Mouse (Mus musculus) forebrain, postnatal 0 days (tissue): ENCODE measurements at regions not wholly inside any gene's neighbourhood (a gene's known extent, or its start where the extent isn't known, plus 50 kb on each side); places are given as distances from the start of the nearest gene placed in this dataset.

ENCODE experiments used
- ATAC-seq: fragments of 200-750 bp; cut with Nextera tagmentation; 2 replicates; pipeline ENCODE4 v1.8.0; 2017; ENCODE audit warnings: mild to moderate bottlenecking, moderate library complexity
- DNase-seq: peaks from one replicate; pipeline ENCODE4 v3.0.0-alpha.2; 2015
- H3K27ac ChIP-seq: fragments of 300-500 bp; sonication (generic); 2 replicates; pipeline ENCODE4 v1.5.1; 2014; ENCODE audit warnings: low read depth, mild to moderate bottlenecking, antibody characterized with exemption, low read length, moderate library complexity, mixed read lengths
- H3K27me3 ChIP-seq: fragments of 300-500 bp; sonication (generic); 2 replicates; pipeline ENCODE4 v1.6.1; 2014; ENCODE audit warnings: mild to moderate bottlenecking, low read length, mixed read lengths; ENCODE audit not compliant: insufficient read depth
- H3K36me3 ChIP-seq: fragments of 300-500 bp; sonication (generic); 2 replicates; pipeline ENCODE4 v1.6.1; 2014; ENCODE audit warnings: mild to moderate bottlenecking, moderate library complexity; ENCODE audit not compliant: insufficient read depth
- H3K4me1 ChIP-seq: fragments of 300-500 bp; sonication (generic); 2 replicates; pipeline ENCODE4 v1.6.1; 2014; ENCODE audit warnings: antibody characterized with exemption; ENCODE audit not compliant: insufficient read depth
- H3K4me2 ChIP-seq: fragments of 300-500 bp; sonication (generic); 2 replicates; pipeline ENCODE4 v1.6.1; 2014; ENCODE audit warnings: low read depth, mild to moderate bottlenecking, moderate library complexity
- H3K4me3 ChIP-seq: fragments of 300-500 bp; sonication (generic); 2 replicates; pipeline ENCODE4 v1.5.1; 2014; ENCODE audit warnings: low read depth, low read length, mixed read lengths
- H3K9ac ChIP-seq: fragments of 300-500 bp; sonication (generic); 2 replicates; pipeline ENCODE4 v1.6.1; 2014; ENCODE audit warnings: mild to moderate bottlenecking
- H3K9me3 ChIP-seq: fragments of 300-500 bp; sonication (generic); 2 replicates; pipeline ENCODE4 v1.6.1; 2016; ENCODE audit warnings: low read length
- CTCF ChIP-seq: sonication (generic); IDR thresholded peaks from 2 replicates; pipeline ENCODE4 v1.5.1; 2016; ENCODE audit warnings: antibody characterized with exemption, control low read depth, low read depth
- WGBS: fragments of 180-500 bp; shearing (Covaris S2); extraction: QIAGEN DNeasy Blood & Tissue Kit; methylation state at CpG from one replicate; pipeline ENCODE4 v1.1.7; 2014; 5-methylcytosine and 5-hydroxymethylcytosine counted together

GRCm38 (mm10) chr14:67181586-67181985 is 1172.6 kb upstream of the Gulo start:
- H3K9ac ChIP-seq, result no peak overlapping the region
- H3K9me3 ChIP-seq, result no peaks in the 10 kb centered on the region
- ATAC-seq (no peak), DNase-seq (no peak)
- no peak overlapping the region; the same call in 1 of the 2 replicates for H3K27ac ChIP-seq
- TF ChIP-seq CTCF, result no peak
- WGBS, result 50% methylated on average over 3 of the region's 3 CpGs
- H3K4me1 ChIP-seq, result peaks cover 8% of the 10 kb centered on the region; the same call in 1 of the 2 replicates
- H3K4me3 ChIP-seq, result no peak overlapping the region
- H3K4me2 ChIP-seq, result no peak overlapping the region
- H3K27me3 ChIP-seq, result no peaks in the 10 kb centered on the region
- H3K36me3 ChIP-seq, result no peaks in the 10 kb centered on the region

DNA sequence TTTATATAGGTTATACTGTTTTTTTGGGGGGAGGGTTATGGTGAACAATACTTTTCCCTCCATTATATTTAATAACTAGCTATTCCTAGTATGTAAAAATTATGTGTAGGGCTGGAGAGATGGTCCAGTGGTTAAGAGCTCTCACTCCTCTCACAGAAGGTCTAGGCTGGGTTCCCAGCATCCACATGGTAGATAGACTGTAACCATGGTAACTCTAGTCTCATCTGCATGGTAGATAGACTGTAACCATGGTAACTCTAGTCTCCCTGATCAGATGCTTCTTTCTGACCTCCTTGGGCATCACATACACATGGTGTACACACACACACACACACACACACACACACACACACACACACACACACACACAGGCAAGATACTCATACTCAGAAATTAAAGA is 1170.5 kb upstream of the Gulo start:
- Histone ChIP-seq H3K4me2 (no peak overlapping the region), H3K9ac (no peak overlapping the region), H3K27me3 (no peaks in the 10 kb centered on the region), H3K4me1 (peaks cover 8% of the 10 kb centered on the region; the same call in 1 of the 2 replicates), H3K4me3 (no peak overlapping the region), H3K9me3 (no peaks in the 10 kb centered on the region), H3K27ac (no peak overlapping the region), H3K36me3 (no peaks in the 10 kb centered on the region)
- peak; percentile 76 for DNase-seq
- no peak for TF ChIP-seq CTCF
- ATAC-seq, result peak; percentile 93

- DNase-seq, result no peak
Observed at GRCm38 (mm10) chr14:67178329-67179039, 1169.5 kb upstream of the Gulo start.

DNA sequence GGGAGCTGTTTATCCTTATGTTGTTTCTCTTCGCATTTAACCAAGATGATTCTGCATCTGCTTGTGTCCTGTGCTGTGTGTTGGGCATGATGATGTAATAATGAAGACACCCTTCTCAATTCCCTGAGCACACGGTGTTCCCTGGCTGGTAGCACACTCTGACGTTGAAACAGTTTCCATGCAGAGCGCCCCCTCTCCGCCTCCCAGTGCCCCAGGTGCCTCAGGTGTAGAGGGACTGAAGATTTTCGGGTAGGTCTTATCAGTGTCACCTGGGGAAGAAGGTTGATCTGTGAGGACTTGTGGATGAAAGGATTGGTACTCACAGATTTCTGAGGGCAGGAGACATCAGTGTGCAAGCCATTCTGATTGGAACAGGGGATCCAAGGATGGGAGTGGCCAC is 1167.7 kb upstream of the Gulo start:
- no peak overlapping the region for H3K9ac ChIP-seq
- H3K9me3 ChIP-seq, result no peaks in the 10 kb centered on the region
- H3K4me1 ChIP-seq, result peaks cover 5% of the 10 kb centered on the region; the same call in 1 of the 2 replicates
- no peak for TF ChIP-seq CTCF
- ATAC-seq (no peak), DNase-seq (no peak)
- no peak overlapping the region for H3K4me3 ChIP-seq
- no peaks in the 10 kb centered on the region for H3K36me3 ChIP-seq
- no peak overlapping the region for H3K4me2 ChIP-seq
- WGBS, result 77% methylated on average over 6 of the region's 6 CpGs
- no peak overlapping the region for H3K27ac ChIP-seq
- H3K27me3 ChIP-seq, result no peaks in the 10 kb centered on the region

More at GRCm38 (mm10) chr14:67178329-67179039, 1169.5 kb upstream of the Gulo start:
- Histone ChIP-seq H3K27me3 (no peaks in the 10 kb centered on the region), H3K9ac (no peak overlapping the region), H3K4me3 (no peak overlapping the region), H3K4me2 (no peak overlapping the region), H3K9me3 (no peaks in the 10 kb centered on the region), H3K4me1 (peaks cover 8% of the 10 kb centered on the region; the same call in 1 of the 2 replicates), H3K36me3 (no peaks in the 10 kb centered on the region), H3K27ac (no peak overlapping the region)
- no peak for ATAC-seq
- 59% methylated on average over 9 of the region's 9 CpGs for WGBS
- TF ChIP-seq CTCF, result no peak

DNA sequence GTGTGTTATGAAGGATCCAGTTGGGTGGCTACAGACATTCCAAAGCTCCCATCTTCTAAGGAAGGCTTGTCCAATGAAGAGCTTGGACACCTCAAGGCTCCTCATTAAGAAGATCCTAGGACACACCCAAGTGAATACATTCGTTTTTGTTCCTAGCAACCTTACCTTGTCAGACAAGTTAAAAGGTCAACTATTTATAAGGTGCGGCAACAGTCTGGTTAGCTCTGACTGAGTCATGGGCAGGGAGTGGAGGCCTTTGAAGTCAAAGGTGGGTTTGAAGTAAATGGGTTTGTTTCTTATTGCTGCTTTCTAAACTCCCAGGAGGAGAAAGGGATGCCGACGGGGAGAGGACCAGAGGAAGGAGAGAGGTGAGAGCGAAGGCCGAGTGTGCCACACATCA is 1167.1 kb upstream of the Gulo start:
- ATAC-seq, result no peak
- Histone ChIP-seq H3K36me3 (no peaks in the 10 kb centered on the region), H3K4me1 (peaks cover 5% of the 10 kb centered on the region; the same call in 1 of the 2 replicates), H3K4me3 (no peak overlapping the region), H3K27ac (no peak overlapping the region), H3K9ac (no peak overlapping the region), H3K27me3 (no peaks in the 10 kb centered on the region), H3K9me3 (no peaks in the 10 kb centered on the region), H3K4me2 (no peak overlapping the region)
- 86% methylated on average over 6 of the region's 6 CpGs for WGBS
- no peak for TF ChIP-seq CTCF
- no peak for DNase-seq

DNA sequence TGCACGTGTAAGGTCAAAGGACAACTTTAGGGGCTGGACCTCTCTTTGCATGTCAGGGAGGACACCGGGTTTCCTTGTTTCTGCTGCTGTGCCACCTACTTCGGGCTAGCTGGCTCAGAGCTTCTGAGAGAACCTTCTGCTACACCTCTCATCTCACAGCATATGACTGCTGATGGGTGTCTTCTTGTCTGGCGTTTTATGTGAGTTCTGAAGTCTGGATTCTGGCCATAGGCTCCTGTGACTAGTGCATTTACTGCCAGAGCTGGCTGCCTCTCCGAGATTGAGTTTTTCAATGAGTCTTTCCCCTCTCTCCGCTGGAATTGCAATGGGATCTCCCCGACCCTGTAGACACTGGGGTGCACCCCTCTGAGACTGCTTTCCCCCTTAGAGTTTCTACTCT is 1165.9 kb upstream of the Gulo start:
- no peak overlapping the region for H3K27ac ChIP-seq
- no peak overlapping the region for H3K4me2 ChIP-seq
- no peaks in the 10 kb centered on the region for H3K36me3 ChIP-seq
- no peaks in the 10 kb centered on the region for H3K27me3 ChIP-seq
- DNase-seq, result no peak
- 68% methylated on average over 7 of the region's 7 CpGs for WGBS
- H3K4me3 ChIP-seq, result no peak overlapping the region
- no peaks in the 10 kb centered on the region for H3K9me3 ChIP-seq
- no peak for TF ChIP-seq CTCF
- H3K9ac ChIP-seq, result no peak overlapping the region
- no peak for ATAC-seq
- H3K4me1 ChIP-seq, result peaks cover 5% of the 10 kb centered on the region; the same call in 1 of the 2 replicates

DNA sequence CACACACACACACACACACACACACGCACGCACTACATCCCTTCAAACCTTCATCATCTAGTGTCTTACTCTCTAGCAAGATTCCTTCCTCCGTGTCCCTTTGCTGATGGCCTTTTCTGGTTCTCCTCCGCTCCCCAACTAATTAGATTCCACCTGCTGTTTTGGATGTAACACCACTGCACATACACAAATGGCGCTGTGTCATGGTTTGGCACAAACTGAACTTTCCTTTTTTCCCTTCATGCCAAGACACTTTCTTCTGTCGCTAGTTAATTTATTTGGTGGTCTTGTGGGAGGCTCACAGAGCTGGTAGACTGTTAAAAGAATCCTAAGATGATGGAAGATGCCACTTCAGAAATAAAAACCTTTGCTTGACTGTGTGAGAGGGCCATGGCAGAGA is 1161.8 kb upstream of the Gulo start:
- 52% methylated on average over 6 of the region's 6 CpGs for WGBS
- Histone ChIP-seq H3K4me3 (no peak overlapping the region), H3K27ac (no peak overlapping the region), H3K4me1 (no peaks in the 10 kb centered on the region), H3K36me3 (no peaks in the 10 kb centered on the region), H3K9me3 (no peaks in the 10 kb centered on the region), H3K4me2 (no peak overlapping the region), H3K27me3 (no peaks in the 10 kb centered on the region), H3K9ac (no peak overlapping the region)
- ATAC-seq (no peak), DNase-seq (no peak)
- no peak for TF ChIP-seq CTCF
